Mouse (Mus musculus) layer of hippocampus, adult 2 months (tissue): ENCODE data around the gene Vmn1r85. TPM values are rescaled to one million over a fixed set of nuclear protein-coding genes. Genes with fewer than 3 reads are reported as not detected.

ENCODE experiments used
- DNase-seq, 2 experiments: peaks; one replicate each; pipeline ENCODE4 v3.0.0; 2022; ENCODE audit warnings: low spot score in 2 of 2
- H3K27ac ChIP-seq: fragments of 200-600 bp; 2 replicates; pipeline ENCODE4 v1.8.1; 2022
- H3K4me3 ChIP-seq: fragments of 200-600 bp; 2 replicates; pipeline ENCODE4 v1.8.1; 2022; ENCODE audit warnings: mild to moderate bottlenecking
- CTCF ChIP-seq: fragments of 200-600 bp; conservative IDR thresholded peaks from 2 replicates; pipeline ENCODE4 v1.8.1; 2022; ENCODE audit warnings: antibody characterized with exemption, mild to moderate bottlenecking, moderate library complexity
- total RNA-seq, 2 experiments: library from RNA; stranded (reverse); gene quantifications; 2 replicates each; pipeline ENCODE4 v1.2.3; 2021

Gene Vmn1r85
- total RNA-seq, 2 experiments from 2014 or later, result not detected

- peak in 1 of 2 experiments; percentile 9 for DNase-seq
- TF ChIP-seq CTCF, result no peak
- H3K4me3 ChIP-seq, result no peak overlapping the region
- H3K27ac ChIP-seq, result no peak overlapping the region
Measured at GRCm38 (mm10) chr7:13053001-13053400, 42.0 kb downstream of the Vmn1r85 start.

- Histone ChIP-seq H3K4me3 (no peak overlapping the region), H3K27ac (no peak overlapping the region)
- peak; percentile 80 for TF ChIP-seq CTCF
- DNase-seq, result no peak
Measured at GRCm38 (mm10) chr7:13046084-13046483, 48.9 kb downstream of the Vmn1r85 start.

- TF ChIP-seq CTCF, result no peak
- Histone ChIP-seq H3K4me3 (peak overlapping the region; percentile 64), H3K27ac (peak overlapping the region; percentile 90)
- no peak for DNase-seq
Measured at GRCm38 (mm10) chr7:13044254-13044625, 50.7 kb downstream of the Vmn1r85 start.

- DNase-seq, result no peak
- H3K4me3 ChIP-seq, result peak overlapping the region; percentile 64
- H3K27ac ChIP-seq, result peak overlapping the region; percentile 90
- TF ChIP-seq CTCF, result no peak
Measured at GRCm38 (mm10) chr7:13043445-13044253, 51.3 kb downstream of the Vmn1r85 start.

GRCm38 (mm10) chr7:13043120-13043444 is 51.9 kb downstream of the Vmn1r85 start:
- H3K27ac ChIP-seq, result peak overlapping the region; percentile 90
- peak overlapping the region; percentile 64 for H3K4me3 ChIP-seq
- TF ChIP-seq CTCF, result no peak
- DNase-seq, result no peak

- no peak overlapping the region for H3K4me3 ChIP-seq
- no peak for TF ChIP-seq CTCF
- H3K27ac ChIP-seq, result no peak overlapping the region
- no peak for DNase-seq
Measured at GRCm38 (mm10) chr7:13042511-13042910, 52.5 kb downstream of the Vmn1r85 start.

- Histone ChIP-seq H3K4me3 (no peak overlapping the region), H3K27ac (no peak overlapping the region)
- DNase-seq, result no peak
- no peak for TF ChIP-seq CTCF
Measured at GRCm38 (mm10) chr7:13041256-13041655, 53.7 kb downstream of the Vmn1r85 start.

GRCm38 (mm10) chr7:13039181-13039580 is 55.8 kb downstream of the Vmn1r85 start:
- Histone ChIP-seq H3K4me3 (peak overlapping the region; percentile 69; the same call in 1 of the 2 replicates), H3K27ac (peak overlapping the region; percentile 99)
- no peak for DNase-seq
- TF ChIP-seq CTCF, result no peak

GRCm38 (mm10) chr7:13038621-13039169 is 56.3 kb downstream of the Vmn1r85 start:
- no peak for TF ChIP-seq CTCF
- Histone ChIP-seq H3K4me3 (peak overlapping the region; percentile 69), H3K27ac (peak overlapping the region; percentile 99)
- DNase-seq, result no peak

- TF ChIP-seq CTCF, result no peak
- Histone ChIP-seq H3K27ac (peak within 1 kb of the TSS; percentile 99), H3K4me3 (peak within 1 kb of the TSS; percentile 69)
- peak; percentile 100 for DNase-seq
Measured at GRCm38 (mm10) chr7:13037901-13038555, 56.9 kb downstream of the Vmn1r85 start, which contains the start of gene Ube2m. TSS of gene Ube2m (minus strand) at chr7:13038275.

GRCm38 (mm10) chr7:13037366-13037765 is 57.6 kb downstream of the Vmn1r85 start:
- H3K27ac ChIP-seq, result peak overlapping the region; percentile 99
- H3K4me3 ChIP-seq, result peak overlapping the region; percentile 69
- no peak for TF ChIP-seq CTCF
- DNase-seq, result no peak

- H3K27ac ChIP-seq, result peak overlapping the region; percentile 99
- H3K4me3 ChIP-seq, result peak overlapping the region; percentile 69
- TF ChIP-seq CTCF, result no peak
- DNase-seq, result no peak
Measured at GRCm38 (mm10) chr7:13036806-13037205, 58.2 kb downstream of the Vmn1r85 start.

GRCm38 (mm10) chr7:13035211-13035855 is 59.6 kb downstream of the Vmn1r85 start:
- no peak for DNase-seq
- peak overlapping the region; percentile 91 for H3K27ac ChIP-seq
- H3K4me3 ChIP-seq, result peak overlapping the region; percentile 70
- no peak for TF ChIP-seq CTCF
